Mouse (Mus musculus) monocyte, adult 59 days (primary cell): ENCODE data around the gene Slc6a20a. TPM values are rescaled to one million over a fixed set of nuclear protein-coding genes. Genes with fewer than 3 reads are reported as not detected.

Experiments used
- total RNA-seq, 2 experiments: library from RNA; stranded (reverse); gene quantifications; one replicate each; pipeline ENCODE4 v1.2.4; 2023

The Slc6a20a gene
- total RNA-seq = under 1 TPM in 1 of 2 experiments, not detected in 1; 0.26 TPM

GRCm38 (mm10) chr9:123678327-123679105 lies at the start of gene Slc6a20a, which contains the start of gene Ccr9:
Gene Slc6a20a, minus strand, starts transcription at chr9:123678885.
Gene Ccr9, plus strand, starts transcription at chr9:123678439.

GRCm38 (mm10) chr9:123717186-123718008 lies 38.7 kb upstream of the Slc6a20a start, which contains the start of gene Lztfl1:
Gene Lztfl1, minus strand, starts transcription at chr9:123717697.

DNA sequence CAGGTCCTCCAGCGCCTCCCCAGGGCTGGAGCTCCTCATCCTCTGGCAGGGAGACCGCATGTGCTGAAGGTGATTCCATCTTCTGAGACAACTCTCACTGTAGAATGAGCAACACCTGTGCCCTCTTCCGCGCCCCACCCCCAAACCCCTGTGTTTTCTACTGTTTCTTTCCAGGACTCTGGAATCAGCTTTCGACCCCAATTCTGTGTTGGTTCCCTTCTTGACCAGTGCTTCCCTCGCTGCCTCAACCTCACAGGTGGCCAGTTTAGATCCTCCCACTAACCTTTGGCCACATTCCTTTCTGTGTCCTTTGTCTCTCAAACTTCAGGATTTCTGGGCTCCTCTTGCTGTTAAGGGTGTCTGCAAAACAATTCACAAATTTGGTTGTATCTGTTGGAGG lies 46.4 kb downstream of the Slc6a20a start, which contains the start of gene Slc6a20b:
Gene Slc6a20b, minus strand, starts transcription at position 285 of the 400 bp plus-strand sequence.

Other genes with a start within 250 kb of the Slc6a20a start
- 100 to 1,000 TPM; 103 TPM for gene Limd1, start 200.2 kb downstream of the Slc6a20a start, total RNA-seq
- 10 to 100 TPM; 25.9 to 26.1 TPM for gene Sacm1l, start 149.1 kb downstream of the Slc6a20a start, total RNA-seq
- not detected for gene Slc6a20b, start 46.3 kb downstream of the Slc6a20a start, total RNA-seq
- gene Ccr9, start 446 bp downstream of the Slc6a20a start, total RNA-seq = 1 to 10 TPM in 1 of 2 experiments, under 1 TPM in 1; 0.50 to 1.5 TPM
- gene Lztfl1, start 38.8 kb upstream of the Slc6a20a start, total RNA-seq = 10 to 100 TPM; 53.9 to 54.8 TPM
- gene Cxcr6, start 127.6 kb upstream of the Slc6a20a start, total RNA-seq = 1 to 10 TPM in 1 of 2 experiments, under 1 TPM in 1; 0.76 to 1.0 TPM
- gene Fyco1, start 173.0 kb upstream of the Slc6a20a start, total RNA-seq = 10 to 100 TPM; 39.5 to 39.9 TPM
- under 1 TPM; 0.24 to 0.82 TPM for gene Xcr1, start 183.1 kb upstream of the Slc6a20a start, total RNA-seq